Mouse (Mus musculus): ENCODE results near the gene Chn1. TPM values are rescaled to one million over a fixed set of nuclear protein-coding genes. Genes with fewer than 3 reads are reported as not detected.

Chn1 gene
- total and polyA plus RNA-seq, 3 experiments: 5.0 to 14.1 TPM; not detected in 1

DNA sequence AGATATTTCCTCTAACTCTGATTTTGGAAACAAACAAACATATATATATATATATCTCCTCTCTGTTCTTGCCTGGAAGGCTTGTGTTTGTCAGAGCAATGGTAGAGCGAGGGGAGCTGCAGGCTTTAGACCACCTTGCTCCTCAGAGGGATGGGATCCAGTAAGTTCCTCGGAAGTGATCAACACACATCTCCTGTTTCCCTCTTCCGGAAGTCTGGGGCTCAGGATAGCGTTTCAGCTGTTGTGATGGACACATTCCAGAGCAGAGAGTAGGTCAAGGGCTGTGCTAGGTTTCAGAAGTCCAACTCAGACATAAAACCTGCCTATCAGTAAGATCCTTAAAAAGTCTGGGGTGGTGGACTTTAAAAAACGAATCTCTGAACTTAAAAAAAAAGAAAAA lies 196.0 kb downstream of the Chn1 start:
- Histone ChIP-seq H3K9me3 (replicated peaks; ENCODE audit: insufficient read depth, low read length) (no peaks in the 10 kb centered on the region), H3K27me3 (ENCODE audit: control insufficient read depth in 1 of 2, insufficient read depth in 2 of 2, low read length in 2 of 2) (peaks cover 0 to 10% of the 10 kb centered on the region in 2 experiments; a peak in 3 of 4 replicates), H3K27ac (ENCODE audit: control insufficient read depth, low read depth, low read length) (no peak overlapping the region), H3K36me3 (ENCODE audit: control insufficient read depth in 1 of 2, insufficient read depth in 2 of 2, low read length in 2 of 2) (peaks cover 0 to 6% of the 10 kb centered on the region in 2 experiments; a peak in 1 of 4 replicates), H3K4me1 (ENCODE audit: control insufficient read depth in 1 of 2, insufficient read depth in 2 of 2, low read length in 2 of 2) (peaks cover 0 to 9% of the 10 kb centered on the region in 2 experiments; a peak in 2 of 4 replicates), H3K79me2 (ENCODE audit: control insufficient read depth, insufficient read depth, low read length, poor library complexity) (no peaks in the 10 kb centered on the region), H3K4me3 (ENCODE audit: control insufficient read depth in 1 of 2, insufficient read depth in 1 of 2, low read depth in 2 of 2, low read length in 2 of 2) (no peak overlapping the region), H3K9ac (ENCODE audit: control insufficient read depth, low read depth, low read length, poor library complexity, severe bottlenecking) (no peak overlapping the region)
- no peak for DNase-seq (ENCODE audit: low read depth, low spot score)
- TF ChIP-seq SMC3 (IDR thresholded peaks at IDR 0.05; ENCODE audit: low read depth, low read length) (no peak), POLR2AphosphoS5 (IDR thresholded peaks at IDR 0.05; ENCODE audit: borderline replicate concordance, low read depth, low read length) (no peak), UBTF (IDR thresholded peaks at IDR 0.05; ENCODE audit: borderline replicate concordance, insufficient read depth, low read depth, low read length) (no peak), E2F4 (IDR thresholded peaks at IDR 0.05; ENCODE audit: borderline replicate concordance, low read depth, low read length) (no peak), CTCF (IDR thresholded peaks at IDR 0.05 in 2 of 3, conservative IDR thresholded peaks at IDR 0.05 in 1 of 3; ENCODE audit: control insufficient read depth in 1 of 3, insufficient read depth in 1 of 3, low read depth in 2 of 3, low read length in 3 of 3, poor library complexity in 1 of 3, severe bottlenecking in 1 of 3) (no peak), ZMIZ1 (IDR thresholded peaks at IDR 0.05; ENCODE audit: low read depth, low read length) (no peak), GABPA (IDR thresholded peaks at IDR 0.05; ENCODE audit: low read depth, low read length) (no peak), MAX (IDR thresholded peaks at IDR 0.05; ENCODE audit: low read length) (no peak), MAFK (IDR thresholded peaks at IDR 0.05; ENCODE audit: borderline replicate concordance, low read depth, low read length) (no peak), TBP (IDR thresholded peaks at IDR 0.05; ENCODE audit: low read depth, low read length) (no peak), USF2 (IDR thresholded peaks at IDR 0.05; ENCODE audit: borderline replicate concordance in 1 of 2, insufficient read depth in 1 of 2, low read depth in 1 of 2, low read length in 2 of 2) (no peak)

DNA sequence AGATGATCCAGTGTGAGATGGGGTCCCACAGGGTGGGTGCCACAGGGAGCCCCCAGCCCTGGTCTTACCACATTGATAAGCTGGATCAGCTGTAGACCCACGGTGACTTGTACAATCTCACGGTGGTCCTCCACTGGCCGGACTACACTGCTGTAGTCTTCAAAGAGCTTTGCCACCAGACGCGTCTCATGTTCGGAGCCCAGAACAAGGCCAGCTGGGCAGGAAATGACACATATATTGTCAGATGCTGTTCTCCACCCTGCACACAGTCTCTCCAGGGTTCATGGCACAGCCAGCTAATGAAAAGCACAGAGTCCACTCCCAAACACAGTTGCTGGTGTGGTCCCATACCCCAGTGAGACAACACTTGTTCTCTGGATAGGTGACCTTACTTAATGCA lies 200.7 kb downstream of the Chn1 start:
- H3K9ac ChIP-seq (ENCODE audit: control insufficient read depth, low read depth, low read length, poor library complexity, severe bottlenecking): no peak overlapping the region
- TF ChIP-seq ZMIZ1 (IDR thresholded peaks at IDR 0.05; ENCODE audit: low read depth, low read length) (no peak), CHD2 (IDR thresholded peaks at IDR 0.05; ENCODE audit: low read length) (no peak), USF2 (IDR thresholded peaks at IDR 0.05; ENCODE audit: borderline replicate concordance in 1 of 2, insufficient read depth in 1 of 2, low read depth in 1 of 2, low read length in 2 of 2) (no peak), NELFE (IDR thresholded peaks at IDR 0.05; ENCODE audit: low read depth, low read length) (no peak), POLR2A (IDR thresholded peaks at IDR 0.05; ENCODE audit: control insufficient read depth in 1 of 2, insufficient read depth in 1 of 2, low read depth in 1 of 2, low read length in 2 of 2, poor library complexity in 1 of 2) (no peak), RAD21 (IDR thresholded peaks at IDR 0.05; ENCODE audit: low read depth, low read length) (no peak), MAX (IDR thresholded peaks at IDR 0.05; ENCODE audit: low read length) (no peak), RCOR1 (IDR thresholded peaks at IDR 0.05; ENCODE audit: low read depth, low read length) (no peak), TBP (IDR thresholded peaks at IDR 0.05; ENCODE audit: low read depth, low read length) (no peak), MYB (IDR thresholded peaks at IDR 0.05; ENCODE audit: low read depth, low read length) (no peak), BHLHE40 (IDR thresholded peaks at IDR 0.05; ENCODE audit: borderline replicate concordance, low read depth, low read length) (no peak), POLR2AphosphoS5 (IDR thresholded peaks at IDR 0.05; ENCODE audit: borderline replicate concordance, low read depth, low read length) (no peak)
- no peak for DNase-seq (ENCODE audit: low read depth, low spot score)
- no peaks in the 10 kb centered on the region for H3K36me3 ChIP-seq (ENCODE audit: control insufficient read depth in 1 of 2, insufficient read depth in 2 of 2, low read length in 2 of 2)
- no peaks in the 10 kb centered on the region for H3K79me2 ChIP-seq (ENCODE audit: control insufficient read depth, insufficient read depth, low read length, poor library complexity)
- no peaks in the 10 kb centered on the region for H3K4me1 ChIP-seq (ENCODE audit: control insufficient read depth in 1 of 2, insufficient read depth in 2 of 2, low read length in 2 of 2)
- H3K4me3 ChIP-seq (ENCODE audit: control insufficient read depth in 1 of 2, insufficient read depth in 1 of 2, low read depth in 2 of 2, low read length in 2 of 2): no peak overlapping the region
- H3K27me3 ChIP-seq (ENCODE audit: control insufficient read depth in 1 of 2, insufficient read depth in 2 of 2, low read length in 2 of 2): peaks cover 4 to 10% of the 10 kb centered on the region in 2 experiments
- no peaks in the 10 kb centered on the region for H3K9me3 ChIP-seq (replicated peaks; ENCODE audit: insufficient read depth, low read length)
- H3K27ac ChIP-seq (ENCODE audit: control insufficient read depth, low read depth, low read length): no peak overlapping the region

All from MEL (cell line).